Mouse (Mus musculus): ENCODE results near the gene Milr1.

GRCm38 (mm10) chr11:106709227-106709985 lies 41.6 kb upstream of the Milr1 start:
- TF ChIP-seq HCFC1 (IDR thresholded peaks at IDR 0.05; ENCODE audit: borderline replicate concordance, insufficient read depth, low read length) = no peak
- TF ChIP-seq ZC3H11A (IDR thresholded peaks at IDR 0.05; ENCODE audit: borderline replicate concordance, low read depth, low read length) = no peak
- TF ChIP-seq ZNF384 (IDR thresholded peaks at IDR 0.05; ENCODE audit: low read depth, low read length) = no peak

Measured in ES-E14 (cell line).